Mouse (Mus musculus) spleen, postnatal 10 days (tissue): ENCODE data around the gene Dguok.

Source experiments
- DNase-seq, 2 experiments: peaks; one replicate each; pipeline ENCODE4 v3.0.0; 2021 to 2022; ENCODE audit warnings: low spot score in 2 of 2

Gene Dguok

DNA sequence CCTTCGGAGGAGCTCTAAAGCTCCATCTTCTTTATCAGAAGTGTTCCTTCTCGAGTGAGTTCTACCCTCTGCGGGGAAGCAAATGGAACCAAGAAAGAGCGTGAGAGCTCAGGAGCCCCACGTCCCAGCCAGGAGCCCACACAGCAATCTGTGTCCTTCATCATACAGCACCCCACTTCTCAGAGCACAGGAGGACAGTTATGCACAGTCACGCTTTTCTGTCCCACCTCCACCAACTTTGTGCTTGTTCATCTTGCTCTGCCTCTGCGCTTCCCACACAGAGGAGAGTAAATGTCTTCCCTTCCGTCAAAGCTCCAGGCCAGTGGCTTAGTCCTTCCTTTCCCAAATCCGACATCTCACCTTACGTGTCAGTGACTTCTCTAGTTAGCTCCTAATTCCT lies 7.7 kb downstream of the Dguok start:
- DNase-seq, result no peak

DNA sequence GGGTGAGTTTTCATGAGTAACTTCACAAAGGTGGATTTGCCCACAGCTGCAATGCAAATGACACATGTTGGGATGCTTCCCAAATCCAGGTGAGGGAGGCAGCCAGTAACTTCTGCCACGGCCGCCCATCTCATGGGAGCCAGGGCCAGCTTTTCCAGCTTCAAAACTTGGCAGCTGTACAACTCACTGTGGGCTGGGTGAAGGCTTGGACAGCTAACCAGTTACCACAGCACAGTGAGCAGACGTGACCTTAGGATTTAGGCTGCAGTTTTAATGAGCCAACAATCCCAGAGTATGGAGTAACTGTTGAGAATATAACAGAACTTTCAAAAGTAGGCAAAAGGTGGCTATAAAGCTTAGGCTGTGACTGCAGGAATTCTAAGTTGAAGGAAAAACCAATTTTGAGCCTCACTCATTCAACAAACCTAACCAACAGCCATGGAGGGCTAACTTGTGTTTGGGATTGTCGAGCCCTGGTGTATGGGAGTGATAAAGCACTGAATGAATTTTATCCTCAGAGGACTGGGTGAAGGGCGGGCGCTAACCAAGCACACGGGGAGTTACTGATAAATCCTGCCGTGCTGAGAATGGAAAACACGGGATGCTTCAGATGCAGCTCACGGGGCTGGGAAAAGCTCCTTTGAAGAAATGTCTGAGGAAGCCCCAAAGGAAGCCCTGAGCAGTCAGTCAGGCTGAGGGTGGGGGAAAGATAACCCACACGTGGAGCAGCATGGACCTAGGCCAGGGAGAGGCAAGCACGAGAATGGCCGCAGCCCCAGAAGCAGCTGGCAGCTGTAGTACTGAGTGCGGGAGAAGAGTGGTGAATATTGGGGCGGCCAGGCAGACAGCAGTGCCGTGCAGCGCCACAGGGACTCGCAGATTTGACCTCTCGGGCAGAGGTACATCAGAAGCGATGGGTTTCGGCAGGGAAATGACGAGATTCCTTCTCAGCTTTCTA lies 9.7 kb downstream of the Dguok start:
- no peak for DNase-seq

DNA sequence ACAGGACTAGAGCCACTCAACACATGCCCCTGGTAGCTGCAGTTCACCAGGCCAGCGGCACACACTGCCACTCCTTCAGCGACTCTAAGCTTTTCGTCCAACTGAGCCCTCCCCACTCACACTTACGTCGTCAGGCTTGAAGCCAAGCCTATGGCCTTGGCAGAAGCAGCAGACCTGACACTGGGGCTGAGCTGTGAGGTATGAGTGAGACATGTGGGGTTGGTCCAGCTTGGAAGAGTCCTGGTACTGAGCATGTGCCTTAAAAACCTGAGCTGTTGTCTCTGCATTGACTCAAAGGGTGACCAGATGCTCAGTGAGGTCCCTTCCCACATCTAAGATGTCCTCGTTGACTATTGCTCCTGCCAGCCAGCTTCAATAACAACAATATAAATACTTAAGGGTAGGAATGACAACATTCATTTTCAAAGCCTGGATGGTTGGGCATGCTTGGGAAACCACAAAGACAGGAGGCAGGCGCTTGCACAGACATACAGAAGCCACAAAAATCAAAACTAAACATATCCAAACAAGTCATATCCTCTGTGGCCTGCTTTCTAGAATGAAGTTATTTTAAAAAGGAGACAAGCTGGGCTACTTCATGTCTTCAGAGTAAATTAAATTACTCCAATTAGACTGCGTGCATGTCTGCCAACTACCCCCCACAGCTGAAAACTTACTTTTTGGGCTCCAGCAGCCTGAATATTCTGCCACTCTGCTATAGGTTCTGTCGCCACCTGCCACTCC lies 10.6 kb downstream of the Dguok start:
- no peak for DNase-seq

DNA sequence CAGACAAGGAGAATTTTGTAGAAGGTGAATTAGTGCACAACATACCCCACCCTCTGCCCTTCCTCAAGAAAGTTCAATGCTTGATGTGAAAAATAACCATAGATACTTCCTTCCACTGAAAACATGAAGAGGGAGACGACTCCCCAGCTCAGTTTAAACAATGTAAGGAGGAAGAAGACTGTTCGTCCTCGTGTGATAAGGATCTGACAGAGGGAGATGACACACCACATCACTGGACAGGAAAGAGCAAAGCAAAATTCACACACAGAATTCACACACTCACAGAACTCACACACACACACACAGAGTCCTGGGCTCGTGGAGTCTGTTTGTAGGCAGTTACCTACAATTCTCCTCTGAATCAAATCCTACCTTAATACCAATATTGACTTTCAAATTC lies 16.1 kb downstream of the Dguok start:
- DNase-seq, result no peak

DNA sequence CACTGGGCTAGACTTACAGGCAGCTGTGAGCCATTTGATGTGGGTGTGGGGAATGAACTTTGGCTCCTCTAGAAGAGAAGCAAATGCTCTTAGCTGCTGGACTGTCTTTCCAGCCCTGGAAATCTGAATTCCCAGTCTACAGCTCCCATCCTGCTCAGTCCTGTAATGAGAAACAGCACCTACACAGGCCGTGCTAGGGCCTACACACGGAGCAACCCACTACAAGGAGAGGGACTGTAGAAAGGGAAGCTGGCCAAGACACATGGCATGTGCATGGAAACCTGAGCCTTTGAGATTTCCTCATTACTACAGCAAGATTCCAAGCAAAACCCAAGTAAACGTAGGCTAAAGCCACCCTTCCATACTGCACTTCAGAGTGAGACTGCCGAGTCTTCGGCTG lies 18.6 kb downstream of the Dguok start:
- DNase-seq, result no peak

GRCm38 (mm10) chr6:83487298-83487697 lies 19.5 kb downstream of the Dguok start:
- no peak for DNase-seq

- DNase-seq, result no peak
Observed at GRCm38 (mm10) chr6:83485854-83486253, 20.9 kb downstream of the Dguok start.

- DNase-seq, result no peak
Observed at GRCm38 (mm10) chr6:83483776-83484175, 23.0 kb downstream of the Dguok start.

GRCm38 (mm10) chr6:83482418-83483085 lies 24.2 kb downstream of the Dguok start:
- peak in 1 of 2 experiments; percentile 21 for DNase-seq

DNA sequence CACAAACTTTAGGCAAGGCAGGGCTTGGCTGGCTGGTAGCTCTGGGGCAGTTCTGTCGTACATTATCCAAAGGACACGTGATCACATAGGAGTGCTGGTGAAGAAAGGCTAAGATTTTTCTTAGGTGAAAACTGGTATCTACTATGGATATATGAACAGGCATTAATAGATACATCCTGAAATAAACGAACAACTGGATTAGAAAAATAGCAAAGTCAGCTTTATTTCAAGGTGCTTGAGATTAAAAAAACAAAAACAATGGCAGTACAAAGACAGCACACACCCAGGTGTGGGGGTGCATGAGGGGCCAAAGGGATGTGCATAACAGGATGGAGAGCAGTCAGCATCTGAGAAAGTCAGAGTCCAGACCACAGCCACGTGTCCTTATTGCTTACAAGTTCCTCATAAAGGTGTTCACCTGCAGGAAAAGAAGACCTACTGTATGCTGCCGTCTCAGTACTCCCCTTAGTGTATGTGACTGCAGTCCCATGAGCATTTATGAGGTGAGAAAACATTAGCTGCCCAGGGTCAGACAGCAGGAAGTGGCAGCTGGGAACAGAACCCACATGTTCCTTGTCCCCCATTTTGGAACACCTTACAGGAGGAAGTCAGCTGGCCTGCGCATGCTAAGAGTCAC lies 26.6 kb downstream of the Dguok start:
- no peak for DNase-seq

DNA sequence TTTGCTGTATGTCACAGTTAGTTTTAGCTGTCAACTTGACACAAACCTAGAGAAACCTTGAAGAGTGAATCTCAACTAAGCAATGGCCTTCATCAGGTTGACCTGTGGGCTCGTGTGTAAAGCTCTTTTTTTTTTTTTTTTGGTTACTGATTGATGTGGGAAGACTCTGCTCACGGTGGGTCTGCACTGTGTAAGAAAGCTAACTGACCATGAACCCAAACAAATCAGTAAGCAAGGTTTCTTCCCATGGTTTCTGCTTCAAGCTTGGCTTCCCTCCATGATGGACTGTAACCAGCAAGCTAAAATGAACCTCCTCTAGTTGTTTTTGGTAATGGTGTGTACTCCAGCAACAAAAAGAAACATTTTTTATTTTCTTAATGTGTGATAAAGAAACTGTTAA lies 27.6 kb downstream of the Dguok start:
- DNase-seq, result no peak

GRCm38 (mm10) chr6:83478628-83479027 lies 28.1 kb downstream of the Dguok start:
- no peak for DNase-seq

GRCm38 (mm10) chr6:83478217-83478616 lies 28.6 kb downstream of the Dguok start:
- no peak for DNase-seq

- no peak for DNase-seq
Observed at GRCm38 (mm10) chr6:83475431-83475830, 31.3 kb downstream of the Dguok start.

GRCm38 (mm10) chr6:83473240-83473639 lies 33.5 kb downstream of the Dguok start:
- DNase-seq, result peak in 1 of 2 experiments; percentile 37

DNA sequence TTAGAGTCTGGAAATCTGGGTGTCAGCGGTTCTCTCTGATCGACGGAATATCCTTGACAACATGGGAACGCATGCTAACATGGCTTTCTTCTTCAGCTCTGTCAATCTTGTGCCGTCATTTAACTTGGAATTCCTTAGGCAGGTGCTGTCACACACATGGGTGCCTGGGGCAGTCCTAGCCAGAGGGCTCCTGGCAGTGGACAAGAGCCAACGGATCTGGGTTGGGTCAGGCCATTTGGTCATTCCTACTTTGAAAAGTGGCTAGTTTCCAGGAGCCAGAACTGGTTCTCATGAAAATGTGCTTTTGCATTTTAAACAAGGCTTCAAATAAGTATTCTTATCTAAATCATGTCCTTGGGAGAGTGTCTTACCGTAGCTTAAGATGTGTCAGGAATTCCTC lies 35.0 kb downstream of the Dguok start:
- DNase-seq, result no peak

- DNase-seq, result no peak
Observed at GRCm38 (mm10) chr6:83464011-83464410, 42.8 kb downstream of the Dguok start.

DNA sequence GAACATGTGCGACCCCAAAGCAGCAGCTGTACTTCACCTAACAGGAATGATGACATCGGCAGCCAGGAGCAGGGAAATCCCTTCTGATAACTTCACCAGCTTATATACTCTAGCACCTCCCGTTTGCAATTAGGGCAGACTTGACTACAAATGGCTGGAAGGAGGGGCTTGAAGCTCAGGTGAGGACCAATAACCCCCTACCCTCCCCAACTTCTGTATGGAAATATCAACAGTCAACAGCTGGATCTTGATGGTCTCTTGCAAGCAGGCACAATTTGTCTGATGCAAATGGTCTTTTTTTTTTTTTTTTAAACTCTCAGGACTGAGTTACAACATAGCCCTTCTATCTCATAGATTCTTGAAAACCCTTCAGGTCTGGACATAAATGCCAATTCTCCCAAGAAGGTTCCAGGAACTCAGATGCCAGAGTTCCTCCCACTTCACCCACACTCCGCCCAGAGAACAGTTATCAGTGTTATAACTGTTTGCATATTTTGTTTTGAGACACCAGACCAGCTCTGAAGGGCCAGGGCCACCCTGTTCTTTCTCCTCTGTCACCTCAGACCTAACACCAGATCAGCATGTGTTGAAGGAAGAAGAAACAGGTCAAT lies 47.6 kb downstream of the Dguok start, which contains the start of gene Tet3:
TSS of gene Tet3 (minus strand) at position 51 of the 611 bp plus-strand sequence.
- DNase-seq, result no peak

- DNase-seq, result no peak
Observed at GRCm38 (mm10) chr6:83456984-83457810, 49.6 kb downstream of the Dguok start.
